Mouse (Mus musculus) left cerebral cortex, postnatal 25 days (tissue): ENCODE measurements around the gene Cyp4a31. TPM values are rescaled to one million over a fixed set of nuclear protein-coding genes. Genes with fewer than 3 reads are reported as not detected.

ENCODE experiments used
- total RNA-seq, 2 experiments: library from RNA; stranded (reverse); gene quantifications; 2 replicates each; pipeline ENCODE4 v1.2.3; 2021

Gene Cyp4a31
- total RNA-seq, 2 experiments from 2014 or later = not detected

Other genes with a start within 250 kb of the Cyp4a31 start
- not detected for gene Cyp4a12b, start 152.0 kb upstream of the Cyp4a31 start, total RNA-seq
- gene Cyp4a30b, start 111.0 kb upstream of the Cyp4a31 start, total RNA-seq = not detected
- not detected for gene Cyp4a14, start 67.5 kb upstream of the Cyp4a31 start, total RNA-seq
- gene Cyp4a10, start 45.4 kb upstream of the Cyp4a31 start, total RNA-seq = not detected
- not detected for gene Cyp4a32, start 37.3 kb downstream of the Cyp4a31 start, total RNA-seq
- gene Cyp4b1, start 84.1 kb downstream of the Cyp4a31 start, total RNA-seq = 1 to 10 TPM; 2.2 to 2.6 TPM
- 10 to 100 TPM; 50.9 to 52.1 TPM for gene Efcab14, start 174.1 kb downstream of the Cyp4a31 start, total RNA-seq
- gene Tex38, start 217.4 kb downstream of the Cyp4a31 start, total RNA-seq = not detected
- gene Atpaf1, start 221.2 kb downstream of the Cyp4a31 start, total RNA-seq = 10 to 100 TPM; 53.1 to 63.6 TPM